Mouse (Mus musculus): Measurements from ENCODE around the gene Klf15. TPM values are rescaled to one million over a fixed set of nuclear protein-coding genes. Genes with fewer than 3 reads are reported as not detected.
A peak's percentile ranks its signal among the peaks of the same experiment; 100 is the strongest.

The Klf15 gene
- not detected in 2 replicates for total RNA-seq (2017)

GRCm38 (mm10) chr6:90462181-90462706, at the start of gene Klf15:
Klf15 (plus strand) TSS chr6:90462576.
- 0 out of 4 replicates have a peak, but pooled peaks have one; percentile 19 to 38 for ATAC-seq (replicated peaks in 1 of 2; ENCODE audit: insufficient read depth in 1 of 2, low FRiP score in 2 of 2, low TSS enrichment in 1 of 2, low read depth in 1 of 2, poor library complexity in 2 of 2, severe bottlenecking in 2 of 2)

GRCm38 (mm10) chr6:90422565-90422964, 39.8 kb upstream of the Klf15 start:
- ATAC-seq (replicated peaks in 1 of 2; ENCODE audit: insufficient read depth in 1 of 2, low FRiP score in 2 of 2, low TSS enrichment in 1 of 2, low read depth in 1 of 2, poor library complexity in 2 of 2, severe bottlenecking in 2 of 2) = peak; percentile 95 to 98

GRCm38 (mm10) chr6:90425361-90425760, 37.0 kb upstream of the Klf15 start:
- ATAC-seq (replicated peaks in 1 of 2; ENCODE audit: insufficient read depth in 1 of 2, low FRiP score in 2 of 2, low TSS enrichment in 1 of 2, low read depth in 1 of 2, poor library complexity in 2 of 2, severe bottlenecking in 2 of 2) = no peak

- ATAC-seq (replicated peaks in 1 of 2; ENCODE audit: insufficient read depth in 1 of 2, low FRiP score in 2 of 2, low TSS enrichment in 1 of 2, low read depth in 1 of 2, poor library complexity in 2 of 2, severe bottlenecking in 2 of 2) = no peak
Observed at GRCm38 (mm10) chr6:90426003-90426402, 36.4 kb upstream of the Klf15 start.

- peak; percentile 77 to 95 for ATAC-seq (replicated peaks in 1 of 2; ENCODE audit: insufficient read depth in 1 of 2, low FRiP score in 2 of 2, low TSS enrichment in 1 of 2, low read depth in 1 of 2, poor library complexity in 2 of 2, severe bottlenecking in 2 of 2)
Observed at GRCm38 (mm10) chr6:90428380-90428974, 33.9 kb upstream of the Klf15 start, which contains the start of gene Cfap100. Cfap100 (minus strand) TSS chr6:90428797.

GRCm38 (mm10) chr6:90429911-90430310, 32.5 kb upstream of the Klf15 start:
- no peak for ATAC-seq (replicated peaks in 1 of 2; ENCODE audit: insufficient read depth in 1 of 2, low FRiP score in 2 of 2, low TSS enrichment in 1 of 2, low read depth in 1 of 2, poor library complexity in 2 of 2, severe bottlenecking in 2 of 2)

GRCm38 (mm10) chr6:90431487-90431886, 30.9 kb upstream of the Klf15 start:
- no peak for ATAC-seq (replicated peaks in 1 of 2; ENCODE audit: insufficient read depth in 1 of 2, low FRiP score in 2 of 2, low TSS enrichment in 1 of 2, low read depth in 1 of 2, poor library complexity in 2 of 2, severe bottlenecking in 2 of 2)

- no peak for ATAC-seq (replicated peaks in 1 of 2; ENCODE audit: insufficient read depth in 1 of 2, low FRiP score in 2 of 2, low TSS enrichment in 1 of 2, low read depth in 1 of 2, poor library complexity in 2 of 2, severe bottlenecking in 2 of 2)
Observed at GRCm38 (mm10) chr6:90434687-90435086, 27.7 kb upstream of the Klf15 start.

GRCm38 (mm10) chr6:90435195-90435618, 27.2 kb upstream of the Klf15 start:
- ATAC-seq (replicated peaks in 1 of 2; ENCODE audit: insufficient read depth in 1 of 2, low FRiP score in 2 of 2, low TSS enrichment in 1 of 2, low read depth in 1 of 2, poor library complexity in 2 of 2, severe bottlenecking in 2 of 2) = peak; percentile 88 to 96

GRCm38 (mm10) chr6:90436192-90436907, 26.0 kb upstream of the Klf15 start:
- ATAC-seq (replicated peaks in 1 of 2; ENCODE audit: insufficient read depth in 1 of 2, low FRiP score in 2 of 2, low TSS enrichment in 1 of 2, low read depth in 1 of 2, poor library complexity in 2 of 2, severe bottlenecking in 2 of 2) = no peak

GRCm38 (mm10) chr6:90437041-90437440, 25.3 kb upstream of the Klf15 start:
- no peak for ATAC-seq (replicated peaks in 1 of 2; ENCODE audit: insufficient read depth in 1 of 2, low FRiP score in 2 of 2, low TSS enrichment in 1 of 2, low read depth in 1 of 2, poor library complexity in 2 of 2, severe bottlenecking in 2 of 2)

GRCm38 (mm10) chr6:90446883-90447282, 15.5 kb upstream of the Klf15 start:
- ATAC-seq (replicated peaks in 1 of 2; ENCODE audit: insufficient read depth in 1 of 2, low FRiP score in 2 of 2, low TSS enrichment in 1 of 2, low read depth in 1 of 2, poor library complexity in 2 of 2, severe bottlenecking in 2 of 2) = no peak

GRCm38 (mm10) chr6:90450179-90450578, 12.2 kb upstream of the Klf15 start:
- peak; percentile 53 to 59; a peak in 2 of 4 replicates for ATAC-seq (replicated peaks in 1 of 2; ENCODE audit: insufficient read depth in 1 of 2, low FRiP score in 2 of 2, low TSS enrichment in 1 of 2, low read depth in 1 of 2, poor library complexity in 2 of 2, severe bottlenecking in 2 of 2)

- ATAC-seq (replicated peaks in 1 of 2; ENCODE audit: insufficient read depth in 1 of 2, low FRiP score in 2 of 2, low TSS enrichment in 1 of 2, low read depth in 1 of 2, poor library complexity in 2 of 2, severe bottlenecking in 2 of 2) = no peak
Observed at GRCm38 (mm10) chr6:90450697-90451096, 11.7 kb upstream of the Klf15 start.

- ATAC-seq (replicated peaks in 1 of 2; ENCODE audit: insufficient read depth in 1 of 2, low FRiP score in 2 of 2, low TSS enrichment in 1 of 2, low read depth in 1 of 2, poor library complexity in 2 of 2, severe bottlenecking in 2 of 2) = no peak
Observed at GRCm38 (mm10) chr6:90451512-90451911, 10.9 kb upstream of the Klf15 start.

GRCm38 (mm10) chr6:90452603-90453002, 9.8 kb upstream of the Klf15 start:
- no peak for ATAC-seq (replicated peaks in 1 of 2; ENCODE audit: insufficient read depth in 1 of 2, low FRiP score in 2 of 2, low TSS enrichment in 1 of 2, low read depth in 1 of 2, poor library complexity in 2 of 2, severe bottlenecking in 2 of 2)

GRCm38 (mm10) chr6:90453751-90454150, 8.6 kb upstream of the Klf15 start:
- ATAC-seq (replicated peaks in 1 of 2; ENCODE audit: insufficient read depth in 1 of 2, low FRiP score in 2 of 2, low TSS enrichment in 1 of 2, low read depth in 1 of 2, poor library complexity in 2 of 2, severe bottlenecking in 2 of 2) = no peak

- no peak for ATAC-seq (replicated peaks in 1 of 2; ENCODE audit: insufficient read depth in 1 of 2, low FRiP score in 2 of 2, low TSS enrichment in 1 of 2, low read depth in 1 of 2, poor library complexity in 2 of 2, severe bottlenecking in 2 of 2)
Observed at GRCm38 (mm10) chr6:90457421-90457820, 5.0 kb upstream of the Klf15 start.

All from hematopoietic stem cell, adult 5-6 weeks (primary cell).